Mouse (Mus musculus) neural tube, embryonic 15.5 days (tissue): ENCODE measurements around the gene Ggnbp2. TPM values are rescaled to one million over a fixed set of nuclear protein-coding genes. Genes with fewer than 3 reads are reported as not detected.

Experiments
- ATAC-seq: fragments of 200-750 bp; cut with Nextera tagmentation; 2 replicates; pipeline ENCODE4 v1.8.0; 2017; ENCODE audit warnings: mild to moderate bottlenecking, moderate TSS enrichment, moderate library complexity; ENCODE audit not compliant: low FRiP score
- H3K27ac ChIP-seq: fragments of 300-500 bp; sonication (generic); replicated peaks from 2 replicates; pipeline ENCODE4 v1.5.1; 2015; ENCODE audit warnings: mild to moderate bottlenecking, inconsistent platforms
- H3K27me3 ChIP-seq: fragments of 300-500 bp; sonication (generic); replicated peaks from 2 replicates; pipeline ENCODE4 v1.6.1; 2015; ENCODE audit warnings: inconsistent platforms
- H3K36me3 ChIP-seq: fragments of 300-500 bp; sonication (generic); 2 replicates; pipeline ENCODE4 v1.6.1; 2015; ENCODE audit warnings: inconsistent platforms
- H3K4me1 ChIP-seq: fragments of 300-500 bp; sonication (generic); 2 replicates; pipeline ENCODE4 v1.6.1; 2015; ENCODE audit warnings: inconsistent platforms
- H3K4me2 ChIP-seq: fragments of 300-500 bp; sonication (generic); 2 replicates; pipeline ENCODE4 v1.6.1; 2015; ENCODE audit warnings: inconsistent platforms, mild to moderate bottlenecking, moderate library complexity
- H3K4me3 ChIP-seq: fragments of 300-500 bp; sonication (generic); replicated peaks from 2 replicates; pipeline ENCODE4 v1.5.1; 2015; ENCODE audit warnings: mild to moderate bottlenecking, inconsistent platforms
- H3K9ac ChIP-seq: fragments of 300-500 bp; sonication (generic); replicated peaks from 2 replicates; pipeline ENCODE4 v1.6.1; 2015; ENCODE audit warnings: mild to moderate bottlenecking, inconsistent platforms
- H3K9me3 ChIP-seq: fragments of 300-500 bp; sonication (generic); replicated peaks from 2 replicates; pipeline ENCODE4 v1.6.1; 2016; ENCODE audit warnings: inconsistent platforms
- WGBS: fragments of 180-500 bp; shearing (Covaris S2); methylation state at CpG from one replicate; pipeline ENCODE4 v1.1.7; 2015; ENCODE audit warnings: mixed read lengths; 5-methylcytosine and 5-hydroxymethylcytosine counted together
- polyA plus RNA-seq: library from polyadenylated mRNA; unstranded; fragments of >200 nt; fragmentation: Nextera tagmentation; extraction: Ambion mirVana; gene quantifications from 2 replicates; pipeline ENCODE4 v1.2.1, GENCODE M21; 2015

Gene Ggnbp2
- 76.2 and 81.4 TPM in 2 replicates for polyA plus RNA-seq

- Histone ChIP-seq H3K4me3 (peak within 1 kb of the TSS; percentile 87), H3K9ac (peak within 1 kb of the TSS; percentile 96), H3K4me1 (peaks cover 23% of the 10 kb centered on the region), H3K9me3 (no peaks in the 10 kb centered on the region), H3K27ac (peak within 1 kb of the TSS; percentile 99), H3K27me3 (no peaks in the 10 kb centered on the region), H3K4me2 (peak within 1 kb of the TSS; percentile 88), H3K36me3 (no peaks in the 10 kb centered on the region)
- ATAC-seq, result peak; percentile 89
- WGBS, result under 1% methylated on average over 54 of the region's 62 CpGs
Measured at GRCm38 (mm10) chr11:84870337-84871043, at the start of gene Ggnbp2. TSS of gene Ggnbp2 (minus strand) at chr11:84870817.

DNA sequence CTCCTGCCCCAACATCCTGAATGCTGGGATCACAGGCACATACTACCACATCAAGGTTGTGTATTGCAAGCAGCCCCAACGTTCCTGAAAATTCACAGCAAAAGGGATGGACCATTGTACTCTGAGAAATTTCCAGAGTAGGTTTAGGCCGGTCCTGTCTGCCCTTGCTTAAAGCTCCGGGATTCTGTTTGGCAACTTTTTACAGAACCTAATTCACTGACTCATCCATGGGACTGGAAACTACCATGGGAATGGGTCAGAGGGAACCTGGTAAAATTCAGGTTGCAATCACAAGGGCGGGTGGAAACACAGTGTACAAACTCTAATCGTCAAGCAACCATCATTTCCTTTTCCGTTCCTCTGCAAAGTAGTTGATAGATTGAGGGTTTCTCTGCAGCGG is 49.3 kb upstream of the Ggnbp2 start:
- H3K9ac ChIP-seq, result no peak overlapping the region
- no peaks in the 10 kb centered on the region for H3K36me3 ChIP-seq
- H3K4me3 ChIP-seq, result no peak overlapping the region
- no peaks in the 10 kb centered on the region for H3K9me3 ChIP-seq
- no peak overlapping the region for H3K27ac ChIP-seq
- no peak overlapping the region for H3K4me2 ChIP-seq
- no peak for ATAC-seq
- 78% methylated on average over 7 of the region's 7 CpGs for WGBS
- H3K27me3 ChIP-seq, result no peaks in the 10 kb centered on the region
- peaks cover 20% of the 10 kb centered on the region for H3K4me1 ChIP-seq

- no peak overlapping the region for H3K9ac ChIP-seq
- WGBS, result 44% methylated on average over 3 of the region's 3 CpGs
- H3K4me3 ChIP-seq, result no peak overlapping the region
- H3K27me3 ChIP-seq, result no peaks in the 10 kb centered on the region
- H3K4me1 ChIP-seq, result peaks cover 26% of the 10 kb centered on the region
- H3K36me3 ChIP-seq, result no peaks in the 10 kb centered on the region
- ATAC-seq, result no peak
- H3K4me2 ChIP-seq, result no peak overlapping the region
- H3K9me3 ChIP-seq, result no peaks in the 10 kb centered on the region
- H3K27ac ChIP-seq, result no peak overlapping the region
Measured at GRCm38 (mm10) chr11:84919276-84919675, 48.7 kb upstream of the Ggnbp2 start.

GRCm38 (mm10) chr11:84918425-84918824 is 47.8 kb upstream of the Ggnbp2 start:
- H3K27ac ChIP-seq, result no peak overlapping the region
- peaks cover 31% of the 10 kb centered on the region for H3K4me1 ChIP-seq
- H3K9ac ChIP-seq, result 0 out of 2 replicates have a peak overlapping the region, but pooled peaks have one; percentile 1
- 6% methylated on average over 16 of the region's 16 CpGs for WGBS
- no peaks in the 10 kb centered on the region for H3K9me3 ChIP-seq
- H3K36me3 ChIP-seq, result peaks cover 5% of the 10 kb centered on the region; the same call in 1 of the 2 replicates
- H3K27me3 ChIP-seq, result no peaks in the 10 kb centered on the region
- H3K4me3 ChIP-seq, result no peak overlapping the region; the same call in 1 of the 2 replicates
- H3K4me2 ChIP-seq, result peak overlapping the region; percentile 44
- ATAC-seq, result peak; percentile 79

DNA sequence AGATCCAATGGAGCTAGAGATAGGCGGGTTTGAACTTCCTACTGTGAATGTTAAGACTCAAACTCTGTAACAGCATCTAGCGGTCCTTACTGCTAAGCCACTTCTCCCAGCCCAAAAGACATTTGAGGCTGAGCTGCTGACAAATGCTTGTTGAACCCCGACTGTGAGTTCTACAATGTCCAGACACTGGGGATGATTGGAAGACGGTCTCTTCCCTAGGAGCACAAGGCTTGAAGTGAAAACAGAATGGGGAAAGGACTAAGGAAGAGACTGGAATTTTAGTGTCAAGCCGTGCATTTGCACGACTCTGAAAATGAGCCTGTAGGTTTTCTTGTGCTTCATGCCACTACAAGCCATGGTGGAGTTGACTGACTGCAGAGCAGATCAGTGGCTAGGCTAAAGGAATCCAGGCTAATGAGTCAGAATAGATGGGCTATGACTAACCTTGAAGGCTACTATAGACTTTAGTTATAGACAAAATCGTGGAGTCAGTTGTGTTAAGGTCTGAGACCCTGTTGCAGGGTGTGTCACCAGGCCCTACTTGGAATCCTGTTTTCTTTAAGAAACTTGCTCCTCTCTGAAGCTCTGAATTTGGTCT is 46.2 kb upstream of the Ggnbp2 start:
- peak overlapping the region; percentile 41; the same call in 1 of the 2 replicates for H3K27ac ChIP-seq
- H3K4me1 ChIP-seq, result peaks cover 31% of the 10 kb centered on the region
- H3K4me2 ChIP-seq, result peak overlapping the region; percentile 76
- no peak for ATAC-seq
- WGBS, result 60% methylated on average over 7 of the region's 7 CpGs
- H3K36me3 ChIP-seq, result peaks cover 19% of the 10 kb centered on the region
- no peaks in the 10 kb centered on the region for H3K27me3 ChIP-seq
- H3K9me3 ChIP-seq, result no peaks in the 10 kb centered on the region
- peak overlapping the region; percentile 92 for H3K4me3 ChIP-seq
- H3K9ac ChIP-seq, result peak overlapping the region; percentile 48; the same call in 1 of the 2 replicates

GRCm38 (mm10) chr11:84916053-84916702 is 45.6 kb upstream of the Ggnbp2 start, which contains the start of gene Znhit3:
TSS of gene Znhit3 (minus strand) at chr11:84916366.
- Histone ChIP-seq H3K9me3 (no peaks in the 10 kb centered on the region), H3K27me3 (no peaks in the 10 kb centered on the region), H3K4me1 (peaks cover 31% of the 10 kb centered on the region), H3K36me3 (peaks cover 25% of the 10 kb centered on the region), H3K9ac (peak within 1 kb of the TSS; percentile 81), H3K4me2 (peak within 1 kb of the TSS; percentile 76), H3K27ac (peak within 1 kb of the TSS; percentile 49), H3K4me3 (peak within 1 kb of the TSS; percentile 92)
- WGBS, result 3% methylated on average over 34 of the region's 34 CpGs
- peak; percentile 92 for ATAC-seq

- Histone ChIP-seq H3K4me3 (peak overlapping the region; percentile 92; the same call in 1 of the 2 replicates), H3K27me3 (no peaks in the 10 kb centered on the region), H3K9ac (no peak overlapping the region), H3K4me1 (peaks cover 31% of the 10 kb centered on the region), H3K9me3 (no peaks in the 10 kb centered on the region), H3K4me2 (peak overlapping the region; percentile 76; the same call in 1 of the 2 replicates), H3K36me3 (peaks cover 38% of the 10 kb centered on the region), H3K27ac (no peak overlapping the region)
- whole genome bisulfite sequencing, result 82% methylated on average over 5 of the region's 5 CpGs
- ATAC-seq, result no peak
Measured at GRCm38 (mm10) chr11:84914673-84915072, 44.1 kb upstream of the Ggnbp2 start.

GRCm38 (mm10) chr11:84910411-84910810 is 39.8 kb upstream of the Ggnbp2 start:
- 73% methylated on average over 4 of the region's 4 CpGs for WGBS
- peaks cover 79% of the 10 kb centered on the region for H3K36me3 ChIP-seq

DNA sequence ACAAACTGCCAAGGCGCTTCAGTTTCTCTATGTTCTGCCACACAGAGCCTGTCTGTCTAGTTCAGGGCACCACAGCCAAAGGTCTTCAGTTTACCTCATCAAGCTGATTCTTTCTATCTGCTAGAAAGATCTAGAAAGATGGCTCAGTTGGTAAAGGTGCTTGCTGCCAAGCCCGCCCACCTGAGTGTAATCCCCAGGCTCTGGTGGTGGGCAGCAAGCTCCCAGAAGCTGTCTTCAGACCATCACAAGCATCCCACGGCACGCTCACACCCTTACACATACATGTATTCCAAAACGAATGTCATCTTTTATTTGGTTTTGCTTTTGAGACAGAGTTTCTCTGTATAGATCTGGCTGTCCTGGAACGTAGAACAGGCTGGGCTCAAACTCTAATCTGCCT is 37.9 kb upstream of the Ggnbp2 start:
- Histone ChIP-seq H3K36me3 (peaks cover 82% of the 10 kb centered on the region), H3K9ac (no peak overlapping the region), H3K4me2 (no peak overlapping the region), H3K4me3 (no peak overlapping the region), H3K9me3 (no peaks in the 10 kb centered on the region), H3K4me1 (no peaks in the 10 kb centered on the region), H3K27ac (no peak overlapping the region), H3K27me3 (no peaks in the 10 kb centered on the region)
- whole genome bisulfite sequencing, result 98% methylated on average over 6 of the region's 6 CpGs
- no peak for ATAC-seq

More at GRCm38 (mm10) chr11:84910411-84910810, 39.8 kb upstream of the Ggnbp2 start:
- H3K9ac ChIP-seq, result no peak overlapping the region
- H3K4me2 ChIP-seq, result no peak overlapping the region
- H3K4me3 ChIP-seq, result no peak overlapping the region
- no peaks in the 10 kb centered on the region for H3K27me3 ChIP-seq
- H3K27ac ChIP-seq, result no peak overlapping the region
- peaks cover 16% of the 10 kb centered on the region for H3K4me1 ChIP-seq
- no peaks in the 10 kb centered on the region for H3K9me3 ChIP-seq
- ATAC-seq, result no peak

GRCm38 (mm10) chr11:84907081-84907480 is 36.5 kb upstream of the Ggnbp2 start:
- H3K27me3 ChIP-seq, result no peaks in the 10 kb centered on the region
- H3K9ac ChIP-seq, result no peak overlapping the region
- H3K4me2 ChIP-seq, result no peak overlapping the region
- no peaks in the 10 kb centered on the region for H3K4me1 ChIP-seq
- no peak overlapping the region for H3K27ac ChIP-seq
- peaks cover 85% of the 10 kb centered on the region for H3K36me3 ChIP-seq
- no peak overlapping the region for H3K4me3 ChIP-seq
- no peak for ATAC-seq
- WGBS, result 83% methylated on average over 3 of the region's 3 CpGs
- H3K9me3 ChIP-seq, result no peaks in the 10 kb centered on the region

DNA sequence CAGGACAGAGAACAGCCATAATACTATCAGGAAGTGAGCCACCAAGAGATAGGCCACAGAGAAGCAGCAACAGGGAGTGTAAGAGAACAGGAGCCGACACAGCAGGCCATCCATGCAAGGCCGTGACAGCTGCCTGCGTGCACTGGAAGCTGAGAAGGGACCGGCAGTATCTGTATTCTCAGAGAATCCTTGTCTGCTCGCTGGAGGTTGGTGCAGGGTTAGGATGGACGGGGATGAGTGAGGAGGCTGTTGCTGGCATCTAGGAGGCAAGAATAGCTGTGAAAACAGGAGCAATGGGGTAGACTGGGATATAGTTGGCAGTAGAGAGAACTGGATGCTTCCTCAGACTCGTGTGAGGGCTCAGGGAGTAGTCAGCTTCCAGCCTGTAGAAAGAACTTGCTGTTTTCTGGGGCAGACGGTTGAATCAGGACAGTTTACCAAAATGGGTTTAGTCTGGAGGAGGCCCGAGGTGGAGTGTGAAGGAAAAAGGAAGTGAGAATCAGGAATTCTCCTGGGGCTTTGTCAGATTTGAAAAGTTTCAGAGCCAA is 34.1 kb upstream of the Ggnbp2 start:
- no peaks in the 10 kb centered on the region for H3K27me3 ChIP-seq
- no peak overlapping the region for H3K9ac ChIP-seq
- H3K36me3 ChIP-seq, result peaks cover 87% of the 10 kb centered on the region
- H3K4me2 ChIP-seq, result no peak overlapping the region
- WGBS, result 84% methylated on average over 9 of the region's 9 CpGs
- ATAC-seq, result no peak
- no peaks in the 10 kb centered on the region for H3K4me1 ChIP-seq
- H3K9me3 ChIP-seq, result no peaks in the 10 kb centered on the region
- no peak overlapping the region for H3K27ac ChIP-seq
- H3K4me3 ChIP-seq, result no peak overlapping the region
